In genomic region chr5:69350596-69350995, GRCm38 (mm10) we compare ENCODE assay signal across 21 mouse cellular contexts. TPM values are rescaled to one million over a fixed set of nuclear protein-coding genes. Genes with fewer than 3 reads are reported as not detected.
DNase-seq lines count a peak whose midpoint lies in the region; ATAC-seq lines count a peak whose summit lies in the region.
"Had no signal": no experiment of that assay in that cellular context is flagged by ENCODE, and none has a peak within 500 bp of the region (broad histone marks: within the 10 kb centered on the region; RNA-seq: fewer than 3 reads in every experiment).

No protein-coding gene starts in this region.

- H3K4me2 ChIP-seq in forebrain, embryonic 16.5 days (ENCODE audit: low read length): no peak overlapping the region

- ATAC-seq in forebrain, embryonic 16.5 days: no peak
- ATAC-seq: activated CD4-positive, CD25-positive, alpha-beta regulatory T cell, adult 4 months; CD4-positive, CD25-positive, alpha-beta regulatory T cell, adult 4 months; Patski had no signal

- no peak overlapping the region for H3K9ac ChIP-seq in forebrain, embryonic 16.5 days (replicated peaks; ENCODE audit: low read depth, low read length)

- no peaks in the 10 kb centered on the region for H3K27me3 ChIP-seq in forebrain, embryonic 16.5 days (replicated peaks; ENCODE audit: control insufficient read depth, insufficient read depth, low read length)
- H3K27me3 ChIP-seq: CH12.LX had no signal

- H3K9me3 ChIP-seq in forebrain, embryonic 16.5 days (ENCODE audit: control insufficient read depth, low read length): no peaks in the 10 kb centered on the region
- H3K9me3 ChIP-seq: G1E had no signal

- no peak overlapping the region for H3K4me3 ChIP-seq in forebrain, embryonic 16.5 days (replicated peaks; ENCODE audit: low read length)

- no peak overlapping the region for H3K27ac ChIP-seq in forebrain, embryonic 16.5 days (ENCODE audit: low read length)

- no peaks in the 10 kb centered on the region for H3K4me1 ChIP-seq in forebrain, embryonic 16.5 days (replicated peaks; ENCODE audit: control insufficient read depth, insufficient read depth, low read length)

- peak; percentile 63 for DNase-seq in retina, embryonic 14.5 days (ENCODE audit: low spot score)
- peak; percentile 80 for DNase-seq in retina, postnatal 1 day
- no peak for DNase-seq in c-Kit-positive CD71-positive TER-119-positive erythroid progenitor cells, embryonic 14.5 days (ENCODE audit: low spot score)
- DNase-seq: adrenal gland, adult 2 months; adrenal gland, adult 8-10 months; adrenal gland, postnatal 10 days; adrenal gland, postnatal 14 days; adrenal gland, postnatal 25 days; adrenal gland, postnatal 36 days; B cell, adult 2 months; cerebellum, adult 11 months; cerebellum, adult 11-12 months; cerebellum, adult 18-20 months; cerebellum, adult 2 months had no signal

- no peaks in the 10 kb centered on the region for H3K36me3 ChIP-seq in forebrain, embryonic 16.5 days (ENCODE audit: control insufficient read depth, insufficient read depth)
- H3K36me3 ChIP-seq: G1E had no signal

- WGBS in forebrain, embryonic 16.5 days: 63% methylated on average over 3 of the region's 3 CpGs

RNA-seq across cellular contexts. Expression of gene Kctd8, which starts 9.1 kb away (rescaled TPM):
- polyA plus RNA-seq in forebrain, embryonic 16.5 days (2015; fragmentation: Nextera tagmentation; extraction: Ambion mirVana): 6.3 and 9.8 TPM in 2 replicates
- polyA plus RNA-seq: activated CD4-positive, CD25-positive, alpha-beta regulatory T cell, adult 4 months; C2C12; CD4-positive, CD25-positive, alpha-beta regulatory T cell, adult 4 months; G1E; Patski had no signal
